Mouse (Mus musculus): ENCODE results near the gene Gstt1.

DNA sequence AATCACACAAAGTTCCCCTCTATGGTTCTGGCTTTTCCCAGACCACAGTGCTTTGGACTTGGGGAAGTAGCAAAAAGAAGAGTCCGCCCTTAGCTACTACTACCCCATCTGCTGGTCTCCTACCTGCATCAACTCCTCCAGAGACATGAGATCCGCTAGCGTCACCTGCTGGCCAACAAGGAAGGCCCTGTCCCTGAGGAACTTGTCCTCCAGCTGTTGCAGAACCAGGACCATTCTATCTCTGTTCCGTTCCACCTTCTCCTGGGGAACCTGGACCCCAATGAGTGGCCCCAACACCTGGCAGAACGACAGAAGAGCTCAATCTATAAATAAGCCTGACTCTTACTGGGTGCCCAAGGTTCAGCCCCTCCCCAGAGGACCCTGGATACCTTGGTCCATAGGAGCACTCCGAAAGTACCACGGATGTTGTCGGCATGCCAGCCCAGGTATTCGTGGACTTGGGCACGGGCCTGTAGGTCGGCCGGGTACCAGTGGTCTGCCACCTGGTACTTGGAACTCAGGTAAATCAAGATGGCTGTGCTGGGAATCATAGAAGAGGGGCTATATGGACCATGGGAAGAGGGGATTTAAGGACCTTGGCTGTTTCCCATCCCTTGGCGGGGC, 34.0 kb upstream of the Gstt1 start:
- TF ChIP-seq CTCF (IDR thresholded peaks at IDR 0.05): peak; percentile 92
- TF ChIP-seq EP300 (IDR thresholded peaks at IDR 0.05): no peak

Measured in lung, postnatal 0 days (tissue).